Mouse (Mus musculus): Measurements from ENCODE around the gene Ercc2.

DNA sequence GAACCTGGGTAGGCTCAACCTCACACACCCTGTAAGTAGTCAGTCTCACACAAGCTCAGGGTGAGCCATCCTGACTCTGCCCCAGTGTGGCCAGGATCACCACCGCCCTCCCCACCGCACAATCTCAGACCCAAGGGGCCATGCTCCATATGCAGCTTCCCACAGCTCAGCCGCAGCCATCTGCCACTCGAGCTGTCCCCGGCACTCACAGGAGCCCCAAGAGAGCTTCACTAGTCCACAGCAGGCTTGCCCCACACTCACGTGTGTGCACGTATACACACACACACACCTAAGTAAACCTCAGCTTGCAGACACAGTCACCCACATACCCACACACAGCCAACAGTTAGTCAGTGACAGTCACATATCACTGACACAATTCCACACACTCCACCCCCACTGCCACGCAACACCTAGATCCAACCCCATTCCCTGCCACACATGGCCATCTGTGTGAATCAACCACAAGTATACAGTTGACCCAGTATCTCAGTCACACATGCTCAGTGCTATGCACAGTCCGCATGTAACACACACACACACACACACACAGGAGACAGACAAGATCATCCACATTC is 20.8 kb downstream of the Ercc2 start:
- TF ChIP-seq CTCF (IDR thresholded peaks at IDR 0.05 in 2 of 3, conservative IDR thresholded peaks at IDR 0.05 in 1 of 3; ENCODE audit: control insufficient read depth in 1 of 3, insufficient read depth in 1 of 3, low read depth in 2 of 3, low read length in 3 of 3, poor library complexity in 1 of 3, severe bottlenecking in 1 of 3) (no peak), ZC3H11A (IDR thresholded peaks at IDR 0.05; ENCODE audit: low read depth, low read length) (no peak), TAL1 (IDR thresholded peaks at IDR 0.05; ENCODE audit: low read length) (no peak), POLR2AphosphoS5 (IDR thresholded peaks at IDR 0.05; ENCODE audit: borderline replicate concordance, low read depth, low read length) (no peak; the same call in 1 of the 2 replicates), POLR2A (IDR thresholded peaks at IDR 0.05; ENCODE audit: control insufficient read depth in 1 of 2, insufficient read depth in 1 of 2, low read depth in 1 of 2, low read length in 2 of 2, poor library complexity in 1 of 2) (no peak), TBP (IDR thresholded peaks at IDR 0.05; ENCODE audit: low read depth, low read length) (no peak), HCFC1 (IDR thresholded peaks at IDR 0.05; ENCODE audit: low read depth, low read length) (no peak), TCF12 (IDR thresholded peaks at IDR 0.05; ENCODE audit: low read depth, low read length) (no peak), E2F4 (IDR thresholded peaks at IDR 0.05; ENCODE audit: borderline replicate concordance, low read depth, low read length) (no peak), GABPA (IDR thresholded peaks at IDR 0.05; ENCODE audit: low read depth, low read length) (no peak), NELFE (IDR thresholded peaks at IDR 0.05; ENCODE audit: low read depth, low read length) (no peak)

All from MEL (cell line).